Mouse (Mus musculus): ENCODE measurements at regions not wholly inside any gene's neighbourhood (a gene's known extent, or its start where the extent isn't known, plus 50 kb on each side); places are given as distances from the start of the nearest gene placed in this dataset.
"Not testable (repeated sequence)": the region's sequence is repeated elsewhere in the genome, so short reads cannot be mapped to it uniquely, and the experiment has no call there.

- in situ Hi-C loops (cut with MboI, MseI) = no loop called here
Observed at GRCm38 (mm10) chr3:155662280-155662679, 569.0 kb downstream of the Lrriq3 start.

DNA sequence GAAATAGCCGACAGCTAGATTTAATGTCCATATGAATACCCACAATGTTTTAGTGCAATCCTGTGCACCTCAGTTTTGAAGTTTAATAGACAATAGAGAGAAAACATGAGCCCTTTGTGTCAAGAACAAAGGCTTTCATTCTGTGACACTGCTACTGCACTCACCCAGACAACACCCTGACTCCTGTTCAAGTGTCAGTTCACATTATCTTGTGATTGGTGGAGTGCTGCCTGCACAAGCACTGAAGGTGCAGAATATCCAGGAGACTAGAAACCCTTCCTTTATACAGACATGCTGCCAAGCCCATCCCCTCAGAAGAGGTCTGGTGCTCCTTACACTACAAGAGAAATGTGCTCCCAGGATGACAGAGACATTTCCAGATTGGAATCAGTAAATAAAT, 579.3 kb downstream of the Lrriq3 start:
- in situ Hi-C loops (cut with MboI, MseI) = no loop called here

GRCm38 (mm10) chr3:155680200-155680599, 587.0 kb downstream of the Lrriq3 start:
- in situ Hi-C loops (cut with MboI, MseI) = no loop called here

GRCm38 (mm10) chr3:155682921-155683813, 589.9 kb downstream of the Lrriq3 start:
- in situ Hi-C loops (cut with MboI, MseI) = no loop called here

GRCm38 (mm10) chr3:155688358-155688757, 595.1 kb downstream of the Lrriq3 start:
- in situ Hi-C loops (cut with MboI, MseI) = no loop called here

GRCm38 (mm10) chr3:155723011-155723510, 629.8 kb downstream of the Lrriq3 start:
- in situ Hi-C loops (cut with MboI, MseI) = no loop called here

DNA sequence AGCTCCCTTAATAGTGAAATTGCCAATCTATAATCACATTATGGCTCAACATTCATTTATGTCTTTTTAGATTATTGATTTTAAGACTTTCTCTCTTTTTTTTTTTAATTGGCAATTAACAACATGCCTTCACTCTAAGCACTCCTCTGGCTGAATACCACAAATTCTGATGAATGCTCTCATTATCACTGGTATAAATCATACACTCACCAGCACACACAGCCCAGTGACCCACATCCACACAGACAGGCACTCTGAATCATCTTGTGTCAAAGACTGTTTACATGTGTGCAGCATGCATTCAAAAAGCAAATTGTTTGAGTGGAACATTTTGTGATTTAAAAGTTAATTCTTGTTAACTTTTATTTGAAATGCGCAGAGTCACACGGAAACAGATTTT, 649.2 kb downstream of the Lrriq3 start:
- in situ Hi-C loops (cut with MboI, MseI) = no loop called here

DNA sequence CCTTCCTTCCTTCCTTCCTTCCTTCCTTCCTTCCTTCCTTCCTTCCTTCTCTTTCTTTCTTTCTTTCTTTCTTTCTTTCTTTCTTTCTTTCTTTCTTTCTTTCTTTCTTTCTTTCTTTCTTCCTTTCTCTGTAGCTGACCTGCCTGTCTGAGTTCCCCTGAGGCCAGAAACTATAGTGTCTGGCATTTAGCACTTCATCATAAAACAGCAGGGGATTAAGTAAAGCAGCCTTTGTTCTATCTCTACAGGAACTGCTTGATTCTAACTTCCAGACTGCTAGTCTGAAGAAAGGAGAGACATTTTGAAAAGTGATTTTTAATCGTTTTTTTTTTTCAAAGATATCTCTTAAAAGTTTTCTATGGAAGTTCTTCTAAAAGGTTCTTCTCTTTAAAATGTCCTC, 653.4 kb downstream of the Lrriq3 start:
- in situ Hi-C loops (cut with MboI, MseI) = not testable (repeated sequence)

DNA sequence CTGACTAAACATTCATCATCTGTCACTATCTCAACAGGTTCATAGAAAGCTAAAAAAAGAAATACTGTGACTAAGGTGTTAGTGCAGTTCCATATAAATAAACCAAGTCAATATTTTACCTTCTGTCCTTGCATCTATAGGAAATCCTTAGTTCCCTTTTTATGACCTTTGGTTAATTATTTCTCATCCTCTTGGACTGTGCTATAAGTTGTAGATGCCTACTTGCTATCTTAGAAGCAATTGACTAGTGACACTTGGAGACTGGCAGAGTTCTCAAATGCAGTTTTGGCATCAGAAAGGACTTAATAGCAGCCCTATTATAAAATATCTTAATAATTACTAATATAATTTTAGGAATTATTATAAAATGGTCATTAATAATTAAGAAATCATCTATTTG, 654.3 kb downstream of the Lrriq3 start:
- in situ Hi-C loops (cut with MboI, MseI) = no loop called here

GRCm38 (mm10) chr3:155757285-155757684, 664.1 kb downstream of the Lrriq3 start:
- in situ Hi-C loops (cut with MboI, MseI) = no loop called here

DNA sequence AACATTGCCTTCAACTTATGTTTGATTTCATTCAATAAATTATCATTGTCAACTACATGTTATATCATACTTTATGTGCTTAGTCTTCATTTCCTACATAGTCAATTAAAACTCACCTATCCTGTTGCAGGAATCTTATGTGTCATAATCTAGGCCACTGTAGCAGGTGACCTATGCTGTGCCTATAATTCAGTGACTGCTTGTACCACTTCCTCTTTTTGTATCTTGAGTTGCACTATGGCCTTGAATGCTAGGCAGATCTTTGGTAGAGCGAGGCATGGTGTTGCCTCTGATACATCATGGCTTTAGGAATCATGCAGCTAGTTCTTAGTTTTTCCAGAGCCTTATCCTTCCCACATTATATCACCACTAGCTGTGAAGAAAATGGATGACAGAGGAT, 682.8 kb downstream of the Lrriq3 start:
- in situ Hi-C loops (cut with MboI, MseI) = no loop called here

- in situ Hi-C loops (cut with MboI, MseI) = no loop called here
Observed at GRCm38 (mm10) chr3:155777025-155777424, 683.8 kb downstream of the Lrriq3 start.

GRCm38 (mm10) chr3:155815693-155816092, 722.5 kb downstream of the Lrriq3 start:
- in situ Hi-C loops (cut with MboI, MseI) = no loop called here

GRCm38 (mm10) chr3:155824863-155825262, 731.6 kb downstream of the Lrriq3 start:
- in situ Hi-C loops (cut with MboI, MseI) = no loop called here

DNA sequence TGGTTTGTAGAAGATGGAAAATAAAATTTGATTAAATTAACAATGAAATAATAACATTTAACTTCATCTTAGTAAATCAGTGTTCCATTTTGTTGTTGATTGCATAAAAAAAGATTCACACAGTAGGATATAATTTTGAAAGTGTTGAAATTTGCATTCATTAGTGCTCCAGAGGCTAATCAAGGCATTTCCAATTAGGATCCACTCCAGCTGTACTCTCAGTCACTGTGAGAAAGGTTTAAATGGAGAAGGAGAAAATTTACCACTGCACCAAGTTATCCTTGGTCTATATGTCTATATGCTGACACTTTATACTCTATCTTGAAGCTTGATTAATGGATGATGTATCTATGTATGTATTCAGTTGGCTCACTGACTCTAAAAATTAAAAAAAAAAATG, 695.3 kb upstream of the Negr1 start:
- in situ Hi-C loops (cut with MboI, MseI) = no loop called here

GRCm38 (mm10) chr3:155875696-155876095, 685.9 kb upstream of the Negr1 start:
- in situ Hi-C loops (cut with MboI, MseI) = no loop called here

GRCm38 (mm10) chr3:155878401-155878800, 683.2 kb upstream of the Negr1 start:
- in situ Hi-C loops (cut with MboI, MseI) = no loop called here

- in situ Hi-C loops (cut with MboI, MseI) = no loop called here
Observed at GRCm38 (mm10) chr3:155880722-155881121, 680.9 kb upstream of the Negr1 start.

GRCm38 (mm10) chr3:155915981-155916380, 645.6 kb upstream of the Negr1 start:
- in situ Hi-C loops (cut with MboI, MseI) = no loop called here

- in situ Hi-C loops (cut with MboI, MseI) = no loop called here
Observed at GRCm38 (mm10) chr3:155942896-155943295, 618.7 kb upstream of the Negr1 start.

DNA sequence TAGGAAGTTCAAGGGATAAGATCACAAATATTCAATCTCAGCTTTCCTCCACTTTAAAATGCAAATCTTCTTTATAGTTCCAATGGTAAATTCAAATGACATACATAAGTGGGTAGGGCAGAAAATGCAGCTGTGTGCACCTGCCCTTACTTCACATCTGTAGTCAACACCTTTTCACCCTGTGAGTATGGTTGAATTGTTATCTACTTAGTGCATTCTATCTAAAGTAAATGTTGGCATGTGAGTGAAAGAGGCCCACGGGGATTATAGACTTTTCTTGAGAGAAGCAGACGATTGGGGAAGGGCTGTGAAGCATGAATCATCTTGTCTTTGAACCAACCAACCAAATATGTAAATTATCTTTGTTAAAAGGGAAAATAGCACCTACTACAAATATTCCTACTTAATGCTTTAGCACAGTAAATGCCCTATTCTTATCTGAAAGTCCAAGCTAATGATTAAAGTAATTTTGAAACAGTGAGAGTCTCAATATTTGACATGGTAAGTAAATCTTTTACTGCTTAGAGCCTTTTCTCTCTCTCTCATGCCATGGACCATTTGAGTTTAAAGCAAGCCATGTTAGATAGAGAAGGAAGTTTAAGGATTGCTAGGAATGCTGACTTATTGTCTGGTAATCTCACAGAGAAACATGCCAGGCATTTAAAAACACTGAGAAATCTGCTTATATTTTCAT, 617.4 kb upstream of the Negr1 start:
- in situ Hi-C loops (cut with MboI, MseI) = no loop called here

GRCm38 (mm10) chr3:155945188-155945587, 616.4 kb upstream of the Negr1 start:
- in situ Hi-C loops (cut with MboI, MseI) = no loop called here

- in situ Hi-C loops (cut with MboI, MseI) = not testable (repeated sequence)
Observed at GRCm38 (mm10) chr3:155962496-155962895, 599.1 kb upstream of the Negr1 start.

Data from regulatory T cell (primary cell).